Mouse (Mus musculus): Measurements from ENCODE around the gene Zscan26.

- TF ChIP-seq CTCF (IDR thresholded peaks at IDR 0.05; ENCODE audit: low read depth): no peak
- no peak for TF ChIP-seq EP300 (optimal IDR thresholded peaks at IDR 0.05)
Observed at GRCm38 (mm10) chr13:21446796-21447195, 6.7 kb downstream of the Zscan26 start.
